Mouse (Mus musculus) urinary bladder, postnatal 14 days (tissue): ENCODE measurements around the gene Fggy.

Source experiments
- DNase-seq: peaks from one replicate; pipeline ENCODE4 v3.0.0; 2021; ENCODE audit warnings: low spot score

The Fggy gene

GRCm38 (mm10) chr4:95784146-95784895 lies 227.0 kb downstream of the Fggy start:
- DNase-seq: no peak

DNA sequence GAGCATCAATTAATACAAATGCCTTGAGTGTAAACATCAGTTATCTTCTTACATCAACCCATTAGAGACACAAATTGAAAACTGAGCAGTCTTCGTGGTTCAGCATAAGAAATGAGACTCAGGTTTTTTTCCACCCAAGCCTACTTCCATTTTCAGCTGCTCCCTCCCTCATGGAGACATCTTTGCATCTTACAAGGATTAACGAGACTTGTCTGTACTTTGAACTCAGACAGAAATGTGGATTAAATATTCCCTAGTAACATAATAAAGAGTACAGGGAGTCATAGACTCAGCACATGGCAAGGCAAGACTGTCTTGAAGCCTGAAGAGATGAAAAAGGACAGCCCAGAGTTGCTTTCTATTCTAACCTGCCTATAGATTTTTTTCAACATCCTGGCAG lies 230.3 kb downstream of the Fggy start:
- no peak for DNase-seq

- no peak for DNase-seq
These were observed 231.6 kb downstream of the Fggy start for GRCm38 (mm10) chr4:95788867-95789266.

DNA sequence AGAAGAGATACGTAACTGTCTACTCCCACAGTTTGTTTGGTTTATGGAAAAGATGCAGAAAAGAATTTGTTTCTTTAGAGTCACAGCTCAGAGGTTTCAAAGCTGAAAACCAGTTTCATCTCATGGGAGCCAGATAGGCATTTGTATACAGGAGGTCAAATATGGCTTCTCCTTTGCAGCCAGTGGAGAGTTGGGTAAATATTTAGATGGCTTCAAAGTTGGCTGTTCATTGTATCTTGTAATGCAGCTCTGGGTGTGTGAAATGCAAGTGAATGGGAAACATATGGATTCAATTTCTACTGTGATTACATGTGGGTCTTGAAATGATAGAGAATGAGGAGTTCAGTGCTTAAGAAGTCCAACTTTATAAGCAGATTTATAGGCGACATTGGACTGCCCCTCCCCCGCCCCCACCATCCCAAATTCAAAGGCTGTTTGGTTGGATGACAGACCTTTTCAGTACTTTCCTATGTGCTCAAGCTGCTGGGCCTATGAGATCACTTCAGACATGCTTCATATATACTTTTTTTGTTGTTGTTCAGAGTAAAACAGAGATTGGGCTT lies 234.7 kb downstream of the Fggy start:
- no peak for DNase-seq

GRCm38 (mm10) chr4:95793647-95794328 lies 236.5 kb downstream of the Fggy start:
- no peak for DNase-seq

DNA sequence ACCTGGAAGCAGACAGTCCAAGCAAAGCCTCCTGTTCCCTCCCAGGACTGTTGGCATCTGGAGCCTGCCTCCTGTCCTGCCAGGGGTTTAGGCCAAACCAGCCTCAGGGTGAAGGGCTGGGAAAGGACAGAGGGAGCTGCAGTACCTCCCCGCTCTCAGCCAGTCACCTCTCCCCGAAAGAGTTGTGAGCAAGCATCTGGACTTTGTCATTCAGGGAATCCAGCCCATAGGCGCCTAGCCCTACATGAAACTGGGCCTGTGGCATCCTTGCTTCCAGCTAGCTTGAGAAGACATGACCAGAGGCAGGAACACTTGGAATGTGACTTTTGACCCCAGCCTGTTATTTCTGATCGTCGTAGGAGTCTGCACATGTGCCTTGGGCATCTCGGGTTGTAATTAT lies 237.3 kb downstream of the Fggy start:
- no peak for DNase-seq

GRCm38 (mm10) chr4:95795283-95795682 lies 238.0 kb downstream of the Fggy start:
- DNase-seq: no peak

GRCm38 (mm10) chr4:95819650-95820049 lies 262.3 kb downstream of the Fggy start:
- no peak for DNase-seq

DNA sequence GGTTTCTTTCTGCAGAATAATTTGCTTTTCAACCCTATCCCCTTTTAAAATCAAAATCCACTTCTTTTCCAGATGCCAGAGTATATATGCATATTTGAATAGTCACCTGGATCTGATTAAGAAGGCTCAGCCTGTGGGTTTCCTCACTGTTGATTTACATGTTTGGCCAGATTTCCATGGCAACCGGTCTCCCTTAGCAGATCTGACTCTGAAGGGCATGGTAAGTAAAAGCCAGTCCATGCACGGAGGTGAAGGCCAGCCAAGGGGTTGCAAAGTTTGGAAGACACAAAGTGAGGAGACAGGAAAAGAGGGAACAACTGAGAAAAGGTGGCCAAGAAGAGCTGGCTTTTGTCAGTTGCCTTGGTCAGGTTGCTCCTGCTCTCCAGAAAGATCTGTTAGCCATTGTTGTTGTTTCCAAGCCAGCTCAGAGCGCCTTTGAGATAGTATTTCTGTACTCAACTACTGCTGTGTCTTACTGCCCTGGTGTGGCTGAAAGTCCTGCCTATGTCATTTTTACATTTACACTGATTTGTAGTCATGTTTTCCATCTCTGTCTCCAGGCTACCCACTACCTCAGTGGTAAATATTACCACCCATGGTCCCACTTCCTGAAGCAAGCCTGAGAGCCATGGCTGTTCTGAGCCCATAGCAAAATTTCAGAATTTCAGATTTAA lies 264.7 kb downstream of the Fggy start:
- no peak for DNase-seq

- no peak for DNase-seq
These were observed 270.9 kb downstream of the Fggy start for GRCm38 (mm10) chr4:95828164-95828563.

DNA sequence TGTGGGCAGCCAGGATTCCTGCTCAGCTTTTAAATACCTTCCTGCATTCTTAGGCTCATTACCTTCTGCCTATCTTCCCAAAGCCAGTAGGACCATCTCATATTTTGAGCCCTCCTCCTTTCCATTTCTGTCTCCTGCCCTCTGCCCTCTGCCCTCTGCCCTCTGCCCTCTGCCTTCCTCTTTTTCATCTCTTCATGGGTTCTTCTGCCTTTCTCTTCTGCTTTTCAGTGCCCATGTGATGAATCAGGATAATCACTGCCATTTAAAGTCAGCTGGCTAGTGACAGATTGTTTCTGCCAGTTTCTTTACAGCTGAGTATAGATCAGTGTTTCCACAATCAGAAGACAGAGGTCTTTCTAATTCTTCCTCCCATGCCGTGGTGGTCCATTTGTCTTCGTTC lies 273.0 kb downstream of the Fggy start:
- no peak for DNase-seq

DNA sequence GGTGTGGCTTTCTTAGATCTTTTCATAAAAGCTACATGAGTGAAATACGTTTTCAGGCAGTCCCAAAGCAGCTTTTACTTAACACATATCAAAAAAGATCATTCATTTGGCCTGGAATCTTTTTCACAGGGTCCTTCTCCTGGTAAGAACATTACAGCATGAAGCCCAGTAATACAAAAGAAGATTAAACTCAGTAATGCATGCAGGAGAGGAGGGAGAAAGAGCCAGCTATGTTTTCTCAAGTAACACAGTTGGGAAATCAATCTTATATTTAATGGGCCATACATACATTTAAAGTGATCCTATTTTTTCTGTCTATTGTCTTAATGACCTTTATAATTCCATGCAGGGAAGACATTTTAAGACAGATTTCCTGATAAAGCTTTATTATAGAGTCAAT lies 282.6 kb downstream of the Fggy start:
- DNase-seq: no peak

- no peak for DNase-seq
These were observed 283.2 kb downstream of the Fggy start for GRCm38 (mm10) chr4:95840389-95841053.

DNA sequence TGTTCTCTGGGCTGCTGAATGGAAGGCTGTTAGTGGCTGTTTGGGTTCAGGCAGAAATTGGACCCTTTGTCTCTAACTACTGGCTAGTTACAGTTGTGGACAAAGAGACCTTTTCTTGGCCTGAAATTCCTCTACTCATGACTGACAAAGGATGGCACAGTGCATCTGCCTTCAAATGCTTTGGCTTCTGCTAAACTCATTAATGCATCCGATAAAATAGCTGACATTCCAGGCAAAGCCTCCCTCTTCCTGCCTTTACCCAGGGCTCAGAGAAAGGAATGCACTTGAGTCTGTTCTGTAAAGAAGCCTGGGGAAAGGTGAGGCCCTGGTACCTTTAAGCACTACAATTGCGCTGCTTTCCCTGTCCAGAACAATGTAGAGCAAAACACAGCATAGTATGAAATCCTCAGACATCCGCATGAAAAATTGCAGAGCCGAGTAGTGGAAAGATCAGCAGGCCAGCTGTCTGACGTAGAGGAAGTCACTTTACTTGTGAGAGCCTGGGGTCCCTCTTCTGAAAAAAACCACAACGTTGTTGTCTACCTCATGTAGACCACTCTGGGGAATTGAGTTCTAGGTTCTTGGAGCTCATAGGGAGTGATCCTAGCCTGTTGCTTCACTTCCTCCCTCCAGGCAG lies 288.8 kb downstream of the Fggy start:
- no peak for DNase-seq

- no peak for DNase-seq
These were observed 289.9 kb downstream of the Fggy start for GRCm38 (mm10) chr4:95847219-95847618.

GRCm38 (mm10) chr4:95847664-95848063 lies 290.4 kb downstream of the Fggy start:
- no peak for DNase-seq

DNA sequence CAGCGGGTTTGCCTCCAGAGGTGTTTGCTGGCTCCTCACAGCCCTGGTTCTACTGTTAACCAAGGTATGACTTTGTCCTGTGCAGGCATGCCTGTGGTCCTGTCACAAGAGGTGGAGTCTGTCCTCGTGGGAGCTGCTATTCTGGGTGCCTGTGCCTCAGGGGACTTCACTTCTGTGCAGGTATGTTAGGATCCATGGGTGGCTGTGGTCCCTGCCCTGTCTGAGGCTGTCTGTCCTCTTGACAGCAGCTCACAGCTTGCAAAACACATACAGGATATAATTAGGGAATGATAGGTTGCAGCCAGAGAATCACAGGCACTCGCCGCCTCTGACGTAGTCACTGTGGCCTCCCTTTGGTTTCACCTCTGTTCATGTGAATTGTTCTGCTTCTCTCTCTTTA lies 292.2 kb downstream of the Fggy start:
- DNase-seq: no peak

- no peak for DNase-seq
These were observed 292.9 kb downstream of the Fggy start for GRCm38 (mm10) chr4:95850044-95850739.

DNA sequence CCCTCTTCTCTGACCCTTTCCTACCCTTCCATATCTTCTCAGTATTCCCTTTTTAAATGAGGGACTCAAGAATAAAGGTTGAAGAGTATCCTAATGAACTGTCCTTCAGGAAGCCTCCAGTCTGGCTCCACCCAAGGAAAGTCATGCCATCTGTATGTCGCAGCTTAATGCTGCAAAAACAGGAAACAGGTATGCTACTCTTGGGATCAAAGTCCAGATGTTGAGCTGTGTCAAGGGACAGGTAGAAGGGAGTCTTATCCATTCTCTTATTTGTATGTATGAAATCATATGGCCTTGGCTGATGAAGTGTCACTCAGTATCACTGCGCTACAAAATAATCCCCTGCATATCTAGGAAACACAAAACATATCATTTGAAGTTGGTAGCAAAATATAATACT lies 294.9 kb downstream of the Fggy start:
- no peak for DNase-seq

- DNase-seq: no peak
These were observed 298.7 kb downstream of the Fggy start for GRCm38 (mm10) chr4:95856008-95856407.

DNA sequence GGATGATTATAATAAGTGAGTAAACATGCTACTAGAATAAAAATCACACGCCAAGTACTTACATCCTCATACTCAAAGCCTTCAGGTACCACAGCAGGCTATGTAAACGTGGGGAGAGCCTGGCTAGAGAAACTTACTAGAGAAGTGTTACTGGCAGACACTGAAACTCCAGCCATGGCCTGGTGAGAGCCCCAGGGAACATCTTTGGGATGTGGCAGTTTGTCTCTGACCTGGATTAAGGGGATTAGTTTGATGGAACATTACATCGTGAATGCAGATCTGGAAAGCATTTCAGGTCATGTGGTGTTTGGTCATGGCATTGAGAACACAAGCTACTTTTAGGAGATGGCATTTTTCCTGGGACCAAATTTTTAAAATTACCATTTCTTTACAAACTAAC lies 303.3 kb downstream of the Fggy start:
- DNase-seq: no peak
